15 mouse cellular contexts compared by ENCODE assay signal in the genomic region with DNA sequence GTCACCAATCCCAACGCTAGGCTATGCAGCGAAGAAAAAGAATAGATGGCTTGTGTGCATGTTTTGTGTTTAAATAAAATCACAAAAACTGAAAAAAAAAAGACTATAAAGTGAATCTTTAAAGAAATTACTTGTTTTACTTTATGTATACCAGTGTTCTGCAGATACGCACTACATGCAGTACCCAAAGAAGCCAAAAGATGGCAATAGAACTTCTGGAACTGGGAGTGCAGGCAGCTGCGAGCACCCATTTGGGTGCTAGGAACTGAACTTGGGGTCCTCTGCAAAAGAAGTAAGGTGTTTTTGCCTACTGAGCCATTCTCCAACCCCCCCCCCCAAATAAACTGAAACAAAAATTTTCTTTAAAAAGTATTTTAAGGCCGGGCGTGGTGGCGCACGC. TPM values are rescaled to one million over a fixed set of nuclear protein-coding genes. Genes with fewer than 3 reads are reported as not detected.
DNase-seq lines count a peak whose midpoint lies in the region; ATAC-seq and TF ChIP-seq lines count a peak whose summit lies in the region.
"Had no signal": no experiment of that assay in that cellular context is flagged by ENCODE, and none has a peak within 500 bp of the region (broad histone marks: within the 10 kb centered on the region; RNA-seq: fewer than 3 reads in every experiment).

No protein-coding gene starts in this region.

- H3K27ac ChIP-seq in layer of hippocampus, adult 2 months: no peak overlapping the region
- no peak overlapping the region for H3K27ac ChIP-seq in hindbrain, embryonic 14.5 days
- H3K27ac ChIP-seq: liver, embryonic 13.5 days had no signal

- DNase-seq in layer of hippocampus, adult 2 months (ENCODE audit: low spot score in 2 of 2): no peak
- DNase-seq in layer of hippocampus, postnatal 10 days (ENCODE audit: low spot score in 2 of 2): no peak
- DNase-seq in 416B (ENCODE audit: low read depth) (peak; percentile 55), A20 (ENCODE audit: low read depth, low spot score) (peak; percentile 55)
- DNase-seq in c-Kit-positive CD71-positive TER-119-negative erythroid progenitor cells, embryonic 14.5 days (ENCODE audit: low read depth): peak; percentile 28
- no peak for DNase-seq in c-Kit-positive CD71-positive TER-119-positive erythroid progenitor cells, embryonic 14.5 days (ENCODE audit: low spot score)
- DNase-seq in hindbrain, embryonic 14.5 days (ENCODE audit: low spot score): no peak
- DNase-seq: adrenal gland, adult 2 months; heart, postnatal 14 days; liver, embryonic 13.5 days; spleen, adult 18-20 months had no signal

- no peak for ATAC-seq in hindbrain, embryonic 14.5 days (ENCODE audit: low FRiP score)
- ATAC-seq: Patski had no signal

- no peak overlapping the region for H3K4me2 ChIP-seq in hindbrain, embryonic 14.5 days (replicated peaks)
- H3K4me2 ChIP-seq: liver, embryonic 13.5 days had no signal

- H3K27me3 ChIP-seq in hindbrain, embryonic 14.5 days (ENCODE audit: control insufficient read depth, insufficient read depth, low read length): no peaks in the 10 kb centered on the region
- H3K27me3 ChIP-seq: Patski had no signal

- H3K4me3 ChIP-seq in layer of hippocampus, adult 2 months: no peak overlapping the region
- H3K4me3 ChIP-seq in hindbrain, embryonic 14.5 days (replicated peaks; ENCODE audit: low read length): no peak overlapping the region
- H3K4me3 ChIP-seq: liver, embryonic 13.5 days; megakaryocyte, embryonic 14.5 days; myocyte had no signal

- H3K36me3 ChIP-seq in hindbrain, embryonic 14.5 days (replicated peaks; ENCODE audit: control insufficient read depth, insufficient read depth): 0 out of 2 replicates have a peak, but pooled peaks cover 4% of the 10 kb centered on the region
- H3K36me3 ChIP-seq: liver, embryonic 13.5 days had no signal

- no peak overlapping the region for H3K9ac ChIP-seq in hindbrain, embryonic 14.5 days
- H3K9ac ChIP-seq: liver, embryonic 13.5 days had no signal

- H3K4me1 ChIP-seq in hindbrain, embryonic 14.5 days (replicated peaks; ENCODE audit: control insufficient read depth, insufficient read depth, low read length): 0 out of 2 replicates have a peak, but pooled peaks cover 1% of the 10 kb centered on the region
- H3K4me1 ChIP-seq: liver, embryonic 13.5 days had no signal

- TF ChIP-seq CTCF in layer of hippocampus, adult 2 months (conservative IDR thresholded peaks at IDR 0.05): peak; percentile 62

- H3K9me3 ChIP-seq in hindbrain, embryonic 14.5 days (ENCODE audit: control insufficient read depth, low read length): no peaks in the 10 kb centered on the region
- H3K9me3 ChIP-seq: liver, embryonic 13.5 days had no signal

- 95% methylated on average over 8 of the region's 8 CpGs for WGBS in hindbrain, embryonic 14.5 days

RNA-seq across cellular contexts. Expression of a gene that starts 8.2 kb away (rescaled TPM):
- 10 to 100 TPM; 69.1 to 78.2 TPM for total RNA-seq in layer of hippocampus, adult 2 months (2021)
- 10 to 100 TPM; 28.9 to 31.0 TPM for total RNA-seq in layer of hippocampus, postnatal 10 days (2021)
- 13.2 and 15.2 TPM in 2 replicates for polyA plus RNA-seq in hindbrain, embryonic 14.5 days (2014; fragmentation: Nextera tagmentation; extraction: Ambion mirVana)
- total RNA-seq: granulocyte monocyte progenitor cell, adult 5-6 weeks had no signal

RNA-seq across cellular contexts. Expression of a gene that starts 17.5 kb away (rescaled TPM):
- 10 to 100 TPM; 97.4 to 99.3 TPM for total RNA-seq in layer of hippocampus, adult 2 months (2021)
- 100 to 1,000 TPM in 1 of 2 experiments, 10 to 100 TPM in 1; 95.6 to 113 TPM for total RNA-seq in layer of hippocampus, postnatal 10 days (2021)
- polyA plus RNA-seq in hindbrain, embryonic 14.5 days (2014; fragmentation: Nextera tagmentation; extraction: Ambion mirVana): 354 and 374 TPM in 2 replicates

RNA-seq across cellular contexts. Expression of a gene that starts 29.6 kb away (rescaled TPM):
- 10 to 100 TPM; 27.4 to 32.6 TPM for total RNA-seq in layer of hippocampus, adult 2 months (2021)
- total RNA-seq in layer of hippocampus, postnatal 10 days (2021): 10 to 100 TPM; 26.4 to 30.2 TPM
- 18.8 and 22.7 TPM in 2 replicates for polyA plus RNA-seq in hindbrain, embryonic 14.5 days (2014; fragmentation: Nextera tagmentation; extraction: Ambion mirVana)

RNA-seq across cellular contexts. Expression of a gene that starts 40.1 kb away (rescaled TPM):
- total RNA-seq in layer of hippocampus, adult 2 months (2021): 10 to 100 TPM; 25.7 to 25.9 TPM
- 10 to 100 TPM; 20.9 to 32.7 TPM for total RNA-seq in layer of hippocampus, postnatal 10 days (2021)
- polyA plus RNA-seq in hindbrain, embryonic 14.5 days (2014; fragmentation: Nextera tagmentation; extraction: Ambion mirVana): 8.5 and 9.0 TPM in 2 replicates

RNA-seq across cellular contexts. Expression of a gene that starts 44.9 kb away (rescaled TPM):
- 10 to 100 TPM; 19.3 TPM for total RNA-seq in layer of hippocampus, adult 2 months (2021)
- total RNA-seq in layer of hippocampus, postnatal 10 days (2021): 10 to 100 TPM; 22.4 to 25.2 TPM
- 28.5 and 29.7 TPM in 2 replicates for polyA plus RNA-seq in hindbrain, embryonic 14.5 days (2014; fragmentation: Nextera tagmentation; extraction: Ambion mirVana)

Comparison
In these comparisons a context has a peak if more than half of its experiments do, and no peak if none do; other contexts are left out.
1. DNase-seq: peak in 416B (single experiment), A20 (single experiment) and c-Kit-positive CD71-positive TER-119-negative erythroid progenitor cells, embryonic 14.5 days (single experiment); none in layer of hippocampus, adult 2 months (0 of 2), layer of hippocampus, postnatal 10 days (0 of 2), c-Kit-positive CD71-positive TER-119-positive erythroid progenitor cells, embryonic 14.5 days (single experiment) and hindbrain, embryonic 14.5 days (single experiment).